Mouse (Mus musculus): ENCODE results near the gene Lep.

- TF ChIP-seq CTCF (IDR thresholded peaks at IDR 0.05; ENCODE audit: extremely low read depth, insufficient read depth, low read length) = no peak
- no peak for TF ChIP-seq POLR2A (IDR thresholded peaks at IDR 0.05; ENCODE audit: extremely low read depth, insufficient read depth, low read length)
Observed at GRCm38 (mm10) chr6:29031704-29032310, 28.2 kb upstream of the Lep start.

All from cortical plate, adult 2 months (tissue).